Mouse (Mus musculus) liver, adult 2 months (tissue): Measurements from ENCODE around the gene 1700001P01Rik. TPM values are rescaled to one million over a fixed set of nuclear protein-coding genes. Genes with fewer than 3 reads are reported as not detected.
A peak's percentile ranks its signal among the peaks of the same experiment; 100 is the strongest.

ENCODE experiments used
- DNase-seq: peaks from one replicate; pipeline ENCODE4 v3.0.0-alpha.2; 2011; ENCODE audit warnings: low read depth, low spot score; ENCODE audit errors: extremely low read depth
- H3K27ac ChIP-seq: fragments of 200-500 bp; replicated peaks from 2 replicates; pipeline ENCODE4 v1.5.1; 2012; ENCODE audit warnings: low read depth, mild to moderate bottlenecking, control low read depth, inconsistent platforms, low read length; ENCODE audit not compliant: insufficient read depth
- H3K27me3 ChIP-seq: fragments of 200-500 bp; 2 replicates; pipeline ENCODE4 v1.6.1; 2012; ENCODE audit warnings: mild to moderate bottlenecking, moderate library complexity, low read length, inconsistent platforms; ENCODE audit not compliant: control insufficient read depth, insufficient read depth
- H3K36me3 ChIP-seq: fragments of 200-500 bp; 2 replicates; pipeline ENCODE4 v1.6.1; 2012; ENCODE audit warnings: low read length, inconsistent platforms; ENCODE audit not compliant: control insufficient read depth, insufficient read depth
- H3K4me1 ChIP-seq: fragments of 200-500 bp; 2 replicates; pipeline ENCODE4 v1.6.1; 2011; ENCODE audit warnings: low read length; ENCODE audit not compliant: control insufficient read depth, insufficient read depth
- H3K4me3 ChIP-seq: fragments of 200-500 bp; 2 replicates; pipeline ENCODE4 v1.5.1; 2011; ENCODE audit warnings: low read depth, mild to moderate bottlenecking, control low read depth, low read length, moderate library complexity; ENCODE audit not compliant: insufficient read depth
- H3K79me2 ChIP-seq: fragments of 200-500 bp; 2 replicates; pipeline ENCODE4 v1.6.1; 2012; ENCODE audit warnings: inconsistent platforms, mild to moderate bottlenecking, low read length, moderate library complexity; ENCODE audit not compliant: control insufficient read depth, insufficient read depth
- H3K9ac ChIP-seq: fragments of 200-500 bp; 2 replicates; pipeline ENCODE4 v1.6.1; 2012; ENCODE audit warnings: low read depth, mild to moderate bottlenecking, control low read depth, inconsistent platforms, low read length
- CTCF ChIP-seq: fragments of 200-500 bp; IDR thresholded peaks from 2 replicates; pipeline ENCODE4 v1.5.1; 2011; ENCODE audit warnings: low read depth, low read length, control low read depth
- POLR2A ChIP-seq: fragments of 200-500 bp; IDR thresholded peaks from 2 replicates; pipeline ENCODE4 v1.6.1; 2011; ENCODE audit warnings: low read length, control low read depth; ENCODE audit not compliant: insufficient read depth; ENCODE audit errors: extremely low read depth
- WGBS: fragments of 180-500 bp; shearing (Covaris S2); methylation state at CpG from one replicate; pipeline ENCODE4 v1.1.7; 2018; 5-methylcytosine and 5-hydroxymethylcytosine counted together
- polyA plus RNA-seq: library from polyadenylated mRNA; depleted of rRNA; stranded (reverse); fragments of >200 nt; gene quantifications from 2 replicates; pipeline ENCODE4 v1.2.3, GENCODE M21; 2012
- total RNA-seq: library from RNA; depleted of rRNA; stranded (reverse); fragments of >200 nt; gene quantifications from 2 replicates; pipeline ENCODE4 v1.2.3, GENCODE M21; 2014

Gene 1700001P01Rik
- total and polyA plus RNA-seq, 2 experiments, result not detected

GRCm38 (mm10) chr11:97778918-97779317, 3.2 kb upstream of the 1700001P01Rik start:
- TF ChIP-seq CTCF (no peak), POLR2A (no peak)
- H3K36me3 ChIP-seq, result peaks cover 38% of the 10 kb centered on the region
- H3K79me2 ChIP-seq, result peaks cover 10% of the 10 kb centered on the region
- no peak overlapping the region for H3K9ac ChIP-seq
- H3K4me3 ChIP-seq, result no peak overlapping the region
- H3K27ac ChIP-seq, result no peak overlapping the region
- H3K27me3 ChIP-seq, result no peaks in the 10 kb centered on the region
- no peak for DNase-seq
- peaks cover 12% of the 10 kb centered on the region for H3K4me1 ChIP-seq
- WGBS, result 74% methylated on average over 1 of the region's 1 CpGs

- 51% methylated on average over 2 of the region's 2 CpGs for WGBS
These were observed 1.4 kb upstream of the 1700001P01Rik start for GRCm38 (mm10) chr11:97777129-97777529.

GRCm38 (mm10) chr11:97776497-97777128, 895 bp upstream of the 1700001P01Rik start:
- H3K36me3 ChIP-seq, result peaks cover 38% of the 10 kb centered on the region
- WGBS, result 64% methylated on average over 5 of the region's 5 CpGs

More at GRCm38 (mm10) chr11:97777129-97777529, 1.4 kb upstream of the 1700001P01Rik start:
- no peak for DNase-seq
- Histone ChIP-seq H3K27me3 (no peaks in the 10 kb centered on the region), H3K4me3 (no peak overlapping the region), H3K36me3 (peaks cover 38% of the 10 kb centered on the region), H3K79me2 (peaks cover 10% of the 10 kb centered on the region), H3K4me1 (peaks cover 12% of the 10 kb centered on the region), H3K9ac (no peak overlapping the region), H3K27ac (no peak overlapping the region)
- TF ChIP-seq POLR2A (no peak), CTCF (peak; percentile 11; the same call in 1 of the 2 replicates)

GRCm38 (mm10) chr11:97775186-97775585, 532 bp downstream of the 1700001P01Rik start:
- Histone ChIP-seq H3K79me2 (no peaks in the 10 kb centered on the region), H3K4me1 (peaks cover 1% of the 10 kb centered on the region), H3K27me3 (no peaks in the 10 kb centered on the region), H3K4me3 (no peak overlapping the region), H3K27ac (no peak overlapping the region), H3K36me3 (peaks cover 30% of the 10 kb centered on the region), H3K9ac (no peak overlapping the region)
- TF ChIP-seq CTCF (no peak), POLR2A (no peak)
- no peak for DNase-seq
- WGBS, result 83% methylated on average over 13 of the region's 13 CpGs

More at GRCm38 (mm10) chr11:97776497-97777128, 895 bp upstream of the 1700001P01Rik start:
- TF ChIP-seq POLR2A (no peak), CTCF (no peak)
- Histone ChIP-seq H3K4me1 (peaks cover 12% of the 10 kb centered on the region), H3K79me2 (peaks cover 5% of the 10 kb centered on the region), H3K4me3 (no peak overlapping the region), H3K27me3 (no peaks in the 10 kb centered on the region), H3K9ac (no peak overlapping the region), H3K27ac (no peak overlapping the region)
- DNase-seq, result no peak

GRCm38 (mm10) chr11:97771410-97771809, 4.3 kb downstream of the 1700001P01Rik start:
- WGBS, result 79% methylated on average over 14 of the region's 14 CpGs
- no peak overlapping the region for H3K9ac ChIP-seq
- DNase-seq, result no peak
- H3K4me3 ChIP-seq, result no peak overlapping the region
- TF ChIP-seq POLR2A, result no peak
- TF ChIP-seq CTCF, result no peak
- no peaks in the 10 kb centered on the region for H3K79me2 ChIP-seq
- no peaks in the 10 kb centered on the region for H3K27me3 ChIP-seq
- H3K4me1 ChIP-seq, result no peaks in the 10 kb centered on the region
- H3K36me3 ChIP-seq, result no peaks in the 10 kb centered on the region
- H3K27ac ChIP-seq, result no peak overlapping the region

- TF ChIP-seq CTCF (no peak), POLR2A (no peak)
- Histone ChIP-seq H3K27ac (no peak overlapping the region), H3K9ac (no peak overlapping the region), H3K4me3 (no peak overlapping the region), H3K79me2 (peaks cover 13% of the 10 kb centered on the region), H3K36me3 (no peaks in the 10 kb centered on the region), H3K27me3 (no peaks in the 10 kb centered on the region), H3K4me1 (peaks cover 6% of the 10 kb centered on the region)
- WGBS, result 13% methylated on average over 2 of the region's 2 CpGs
- DNase-seq, result peak; percentile 26
These were observed 6.0 kb downstream of the 1700001P01Rik start for GRCm38 (mm10) chr11:97769704-97770103.
